Mouse (Mus musculus): ENCODE measurements at regions not wholly inside any gene's neighbourhood (a gene's known extent, or its start where the extent isn't known, plus 50 kb on each side); places are given as distances from the start of the nearest gene placed in this dataset.
"Not testable (repeated sequence)": the region's sequence is repeated elsewhere in the genome, so short reads cannot be mapped to it uniquely, and the experiment has no call there.

DNA sequence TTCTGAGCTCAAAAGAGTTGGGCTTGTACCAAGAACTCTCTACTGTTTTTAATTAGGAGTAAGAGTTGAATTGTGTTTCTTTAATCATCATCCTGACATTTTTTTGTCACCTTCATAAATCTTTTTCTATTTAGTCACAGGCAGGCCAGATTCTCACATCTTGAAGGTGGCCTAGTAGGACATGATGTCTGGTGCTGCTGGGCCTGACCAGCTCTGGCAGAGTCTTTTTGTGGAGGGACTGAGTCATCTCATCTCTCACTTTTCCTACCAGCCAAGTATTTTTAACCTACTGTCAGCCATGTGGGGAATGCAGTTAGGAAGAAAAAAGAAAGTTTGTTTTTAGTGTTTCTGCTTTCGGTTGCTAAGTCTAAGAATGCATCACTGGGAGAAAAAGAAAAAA lies 506.7 kb upstream of the Tbl1xr1 start:
- intact Hi-C loops (cut with DNase I) = loop anchor here (5.0 to 10.0 kb wide), 3 partner anchors 63 to 505 kb away; partner anchors contain the start of gene Tbl1xr1
- DNase-seq = no peak

DNA sequence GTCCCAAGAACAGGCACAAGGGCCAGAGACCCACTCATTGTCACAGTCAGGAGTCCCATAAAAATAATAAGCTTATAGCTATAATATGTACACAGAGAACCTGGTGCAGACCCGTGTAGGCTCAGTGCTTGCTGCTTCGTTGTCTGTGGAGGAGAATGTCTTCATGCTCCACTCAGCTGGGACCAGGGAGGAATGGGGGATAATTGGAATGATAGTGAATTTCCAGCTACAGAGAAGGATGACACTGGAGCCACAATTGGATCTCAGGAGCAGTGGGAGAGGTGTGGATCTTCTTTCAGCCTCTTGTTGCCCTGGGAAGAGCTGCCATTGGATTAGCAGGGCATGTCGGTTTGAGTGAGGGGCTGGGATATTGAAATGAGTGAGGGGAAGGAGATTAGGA lies 497.8 kb upstream of the Tbl1xr1 start:
- intact Hi-C loops (cut with DNase I) = no loop called here
- no peak for DNase-seq

- intact Hi-C loops (cut with DNase I) = no loop called here
- no peak for DNase-seq
Measured at GRCm38 (mm10) chr3:21582122-21582521, 494.3 kb upstream of the Tbl1xr1 start.

DNA sequence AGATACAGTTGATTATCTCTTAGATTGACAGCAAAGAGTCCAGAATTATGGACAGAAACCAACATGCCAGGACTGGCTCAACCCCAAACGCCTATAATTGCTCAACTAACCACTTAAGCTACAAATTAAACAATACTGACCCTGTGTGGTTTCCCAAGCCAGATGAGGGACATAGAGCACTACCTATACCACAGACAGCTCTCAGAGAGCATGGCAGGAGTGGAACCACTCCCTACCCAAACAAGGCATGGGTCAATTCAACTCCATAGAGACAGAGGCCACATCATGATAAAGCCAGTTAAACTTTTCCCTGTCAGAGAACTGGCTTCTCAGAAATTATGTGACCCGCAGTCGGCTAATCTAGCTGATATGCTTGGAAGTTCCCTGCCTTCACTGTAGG lies 490.7 kb upstream of the Tbl1xr1 start:
- intact Hi-C loops (cut with DNase I) = no loop called here

DNA sequence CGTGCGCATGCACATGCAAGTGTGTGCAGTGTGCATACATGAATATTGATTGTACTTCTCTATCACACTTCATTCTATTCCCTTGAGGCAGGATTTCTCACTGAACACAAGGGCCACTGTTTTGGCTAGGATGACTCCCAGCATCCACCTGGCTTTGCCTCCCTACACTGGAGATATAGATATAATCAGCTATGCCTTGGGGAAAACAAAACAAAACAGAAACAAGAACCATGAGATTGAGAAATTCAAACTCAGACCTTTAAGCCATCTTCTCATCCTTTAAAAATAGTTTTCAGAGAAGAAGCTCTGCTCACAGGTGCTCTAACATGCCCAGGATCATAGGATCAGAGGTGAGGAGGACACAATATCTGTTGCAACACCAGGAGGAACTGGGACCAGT lies 469.6 kb upstream of the Tbl1xr1 start:
- DNase-seq = no peak
- intact Hi-C loops (cut with DNase I) = no loop called here

More for the DNA sequence above, 490.7 kb upstream of the Tbl1xr1 start:
- no peak for DNase-seq

DNA sequence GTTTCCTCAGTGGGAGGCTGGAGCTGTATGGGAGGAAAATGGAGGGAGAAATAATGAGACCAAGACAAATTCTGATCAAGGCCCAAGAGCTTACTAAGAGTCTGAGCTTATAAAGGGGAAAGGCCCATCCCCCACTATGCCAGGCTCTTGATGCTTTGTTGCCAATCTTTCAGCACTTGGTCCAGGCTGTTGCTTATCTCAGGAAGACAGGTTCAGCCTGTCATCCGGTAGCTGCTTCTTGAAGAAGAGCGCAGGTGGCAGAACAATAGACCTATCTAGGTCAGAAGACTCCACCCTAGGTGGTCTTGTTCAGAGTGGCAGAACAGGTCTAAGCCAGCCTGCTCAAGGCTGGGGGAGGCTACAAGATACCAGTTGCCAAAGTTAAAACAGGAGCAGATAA lies 466.2 kb upstream of the Tbl1xr1 start:
- intact Hi-C loops (cut with DNase I) = no loop called here
- DNase-seq = no peak

DNA sequence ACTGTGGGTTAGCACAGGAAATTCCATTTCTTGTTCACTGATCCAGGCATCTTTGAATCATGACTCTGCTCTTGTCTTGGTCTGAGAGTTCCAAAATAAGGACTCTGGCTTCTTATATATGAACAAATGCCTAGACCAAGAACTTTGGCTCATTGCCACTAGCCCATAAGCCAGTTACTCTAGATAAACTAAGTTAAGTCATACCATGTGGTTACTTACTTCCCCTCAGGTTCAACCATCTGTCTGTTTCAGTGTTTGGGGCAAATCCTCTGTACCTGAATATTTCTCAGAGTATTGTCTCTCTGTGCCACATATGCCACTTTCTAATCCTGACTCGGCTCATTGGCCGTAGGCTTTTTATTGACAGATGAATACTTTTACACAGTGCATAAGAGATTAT lies 454.7 kb upstream of the Tbl1xr1 start:
- intact Hi-C loops (cut with DNase I) = no loop called here
- no peak for DNase-seq

DNA sequence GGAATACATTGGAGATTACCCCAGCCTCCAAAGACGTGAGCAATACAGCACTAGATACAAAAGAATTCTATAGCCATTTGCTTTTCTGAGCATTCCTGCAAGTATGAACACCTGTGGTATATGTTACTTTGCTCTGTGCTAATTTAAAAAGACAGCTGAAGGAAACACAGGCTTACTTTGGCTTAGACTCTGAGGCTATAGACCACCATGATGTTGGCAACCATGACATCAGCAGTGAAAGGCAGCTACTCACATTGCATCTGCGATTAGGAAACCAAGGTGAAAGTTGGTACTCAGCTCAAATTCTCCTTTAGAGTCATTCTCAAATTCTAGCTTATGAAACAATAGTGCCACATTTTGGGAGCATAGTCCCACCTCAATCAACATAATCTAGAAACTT lies 451.4 kb upstream of the Tbl1xr1 start:
- intact Hi-C loops (cut with DNase I) = loop anchor here (5.0 kb wide), 2 partner anchors 307 to 452 kb away; partner anchors contain the start of gene Tbl1xr1
- no peak for DNase-seq

DNA sequence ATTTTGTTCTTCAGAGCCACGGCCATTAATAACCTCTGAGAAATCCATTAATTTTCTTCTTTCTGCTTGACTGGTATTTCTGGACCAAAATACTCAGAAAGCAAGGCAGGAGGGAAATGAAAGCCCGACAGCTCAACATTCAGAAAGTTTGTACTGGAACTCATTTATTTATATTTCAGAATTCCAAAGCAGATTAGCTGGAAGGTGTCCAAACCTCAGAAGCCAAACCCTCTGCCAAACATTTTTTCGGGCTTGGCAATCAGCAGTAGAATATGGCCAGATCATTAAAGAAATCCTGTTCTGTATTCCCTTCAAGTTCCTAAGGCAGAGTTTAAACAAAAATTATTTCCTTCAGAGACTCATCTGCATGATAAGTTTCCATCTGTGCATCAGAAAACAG lies 450.4 kb upstream of the Tbl1xr1 start:
- DNase-seq = peak; percentile 39 to 43
- intact Hi-C loops (cut with DNase I) = loop anchor here (5.0 kb wide), 2 partner anchors 306 to 451 kb away; partner anchors contain the start of gene Tbl1xr1

DNA sequence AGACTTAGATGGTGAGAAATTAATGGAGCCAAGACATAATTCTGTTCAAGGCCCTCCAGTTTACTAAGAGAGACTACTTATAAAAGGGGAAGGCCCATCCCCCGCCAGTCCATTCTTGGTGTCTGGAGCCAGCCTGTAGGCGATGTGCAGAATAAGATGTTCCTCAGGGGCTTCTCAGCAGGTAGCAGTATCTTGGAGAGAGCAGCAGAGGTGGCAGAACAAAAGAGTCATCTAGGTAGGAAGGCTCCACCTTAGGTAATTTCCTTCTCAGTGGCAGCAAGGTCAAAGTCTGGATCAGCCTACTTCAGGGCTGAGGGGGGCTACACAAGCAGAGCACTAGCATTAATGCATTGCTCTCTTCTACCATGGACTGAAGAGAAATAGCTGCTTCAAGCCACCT lies 449.4 kb upstream of the Tbl1xr1 start:
- DNase-seq = not testable (repeated sequence)
- intact Hi-C loops (cut with DNase I) = loop anchor here (5.0 kb wide), 2 partner anchors 305 to 450 kb away; partner anchors contain the start of gene Tbl1xr1

- intact Hi-C loops (cut with DNase I) = loop anchor here (5.0 kb wide), 1 partner anchor 66 kb away; no protein-coding TSS in a partner anchor
Measured at GRCm38 (mm10) chr3:21633600-21634221, 442.7 kb upstream of the Tbl1xr1 start.

GRCm38 (mm10) chr3:21634675-21635204 lies 441.7 kb upstream of the Tbl1xr1 start:
- intact Hi-C loops (cut with DNase I) = loop anchor here (5.0 kb wide), 1 partner anchor 67 kb away; no protein-coding TSS in a partner anchor
- DNase-seq = no peak

More at GRCm38 (mm10) chr3:21633600-21634221, 442.7 kb upstream of the Tbl1xr1 start:
- DNase-seq = peak in 1 of 2 experiments; percentile 14

- DNase-seq = no peak
Measured at GRCm38 (mm10) chr3:21638886-21639285, 437.6 kb upstream of the Tbl1xr1 start.

DNA sequence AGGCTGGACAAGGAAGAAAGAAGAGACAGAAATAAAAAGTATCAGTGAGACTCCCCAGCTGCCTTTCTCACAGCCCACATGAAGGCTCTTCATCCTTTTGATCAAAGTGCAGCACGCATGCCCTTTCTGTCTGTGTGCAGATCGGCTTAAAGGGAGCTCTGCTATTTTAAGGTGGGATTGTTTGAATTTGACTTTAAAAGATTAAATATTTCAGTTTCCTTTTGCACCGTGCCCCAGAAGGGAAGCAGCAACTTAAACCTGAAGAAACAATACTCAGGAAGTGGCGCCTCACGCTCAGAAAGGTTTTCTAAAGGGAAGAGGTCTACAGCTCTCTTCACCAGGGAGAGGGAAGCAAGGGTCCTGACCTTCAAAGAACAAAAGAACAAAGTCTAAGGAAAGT lies 436.9 kb upstream of the Tbl1xr1 start:
- DNase-seq = no peak
- intact Hi-C loops (cut with DNase I) = no loop called here

More at GRCm38 (mm10) chr3:21638886-21639285, 437.6 kb upstream of the Tbl1xr1 start:
- intact Hi-C loops (cut with DNase I) = no loop called here

DNA sequence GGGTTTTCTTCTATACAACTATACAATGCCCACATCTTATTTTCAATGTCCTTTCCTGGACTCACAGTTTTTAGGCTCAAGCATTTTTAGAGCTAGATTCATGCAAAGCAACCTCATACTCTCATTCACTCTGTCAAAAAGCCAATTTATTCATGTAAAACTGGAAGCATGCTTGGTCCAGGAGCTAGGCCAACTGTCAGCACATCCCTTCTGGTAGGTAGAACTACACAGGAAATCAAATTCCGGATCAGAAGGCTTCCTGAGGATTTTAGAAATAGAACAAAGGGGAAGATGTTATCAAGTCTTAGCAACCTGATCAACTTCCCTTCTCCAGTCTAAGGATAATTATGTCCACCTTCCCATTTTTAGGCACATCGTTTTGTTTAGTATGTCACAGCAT lies 432.4 kb upstream of the Tbl1xr1 start:
- intact Hi-C loops (cut with DNase I) = loop anchor here (2.0 to 5.0 kb wide), 3 partner anchors 112 to 433 kb away; partner anchors contain the start of gene Tbl1xr1
- DNase-seq = no peak

GRCm38 (mm10) chr3:21645268-21645667 lies 431.2 kb upstream of the Tbl1xr1 start:
- intact Hi-C loops (cut with DNase I) = loop anchor here (2.0 kb wide), 1 partner anchor 432 kb away; the partner anchor contains the start of gene Tbl1xr1
- no peak for DNase-seq

GRCm38 (mm10) chr3:21649885-21650469 lies 426.5 kb upstream of the Tbl1xr1 start:
- intact Hi-C loops (cut with DNase I) = no loop called here
- no peak for DNase-seq

DNA sequence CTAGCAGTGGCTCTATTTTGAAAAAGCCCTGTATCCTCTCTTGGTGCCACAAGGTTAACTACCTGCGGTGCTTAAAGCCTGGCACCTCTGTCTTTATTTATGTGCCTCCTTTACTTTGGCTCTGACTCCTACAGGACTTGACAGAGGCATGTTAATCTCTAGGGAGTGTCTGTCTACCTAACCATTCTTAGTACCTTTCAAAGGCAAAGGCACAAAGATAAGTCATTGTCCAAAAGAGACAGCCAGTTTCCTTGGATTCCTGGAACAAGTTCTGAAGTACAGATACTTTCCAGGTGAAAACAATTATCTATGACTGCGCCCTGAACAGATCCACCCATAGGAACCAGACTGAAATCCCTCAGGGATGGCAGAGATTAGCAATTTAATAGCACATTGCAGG lies 421.2 kb upstream of the Tbl1xr1 start:
- no peak for DNase-seq
- intact Hi-C loops (cut with DNase I) = no loop called here

GRCm38 (mm10) chr3:21667349-21668143 lies 408.9 kb upstream of the Tbl1xr1 start:
- no peak for DNase-seq
- intact Hi-C loops (cut with DNase I) = no loop called here

DNA sequence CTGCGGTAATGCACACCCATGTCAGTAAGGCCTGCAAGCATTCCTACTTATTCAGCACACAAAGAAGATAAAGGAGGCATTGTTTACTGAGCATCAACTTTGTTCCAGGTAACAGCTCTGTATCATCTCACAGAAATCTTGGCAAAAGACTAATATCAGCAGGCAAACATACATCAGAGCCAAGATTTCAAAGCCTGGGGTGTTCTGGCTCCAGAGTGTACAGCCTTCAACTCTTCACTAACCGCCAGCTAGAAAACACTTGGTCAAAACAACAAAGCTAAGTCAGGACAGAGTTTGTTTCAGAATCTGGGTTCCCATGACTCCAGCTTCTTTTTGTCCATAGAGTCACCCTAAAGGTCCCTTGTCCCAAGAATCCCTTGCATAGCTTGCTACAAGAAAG lies 404.6 kb upstream of the Tbl1xr1 start:
- intact Hi-C loops (cut with DNase I) = no loop called here
- no peak for DNase-seq

DNA sequence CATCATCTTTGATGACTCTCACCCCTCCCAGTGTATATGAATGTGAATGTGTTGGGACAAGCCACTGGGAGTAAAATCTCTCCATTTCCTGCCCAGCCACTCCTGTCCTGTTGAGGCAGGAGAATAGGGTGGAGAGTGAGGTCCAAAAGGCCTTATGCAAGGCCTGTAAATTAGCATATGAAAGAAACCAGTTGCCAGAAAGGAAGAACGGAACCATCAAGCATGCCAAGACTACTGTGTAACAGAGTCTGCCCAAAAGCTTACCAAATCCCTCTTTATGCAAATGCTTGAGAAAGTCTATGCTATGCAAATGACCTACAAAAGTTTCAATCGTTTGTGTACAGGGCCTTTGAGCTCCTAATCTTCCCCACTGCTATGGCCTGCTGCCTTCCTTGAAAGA lies 404.0 kb upstream of the Tbl1xr1 start:
- intact Hi-C loops (cut with DNase I) = no loop called here
- no peak for DNase-seq
